Mouse (Mus musculus) embryonic facial prominence, embryonic 12.5 days (tissue): ENCODE data around the gene Meox1. TPM values are rescaled to one million over a fixed set of nuclear protein-coding genes. Genes with fewer than 3 reads are reported as not detected.
A peak's percentile ranks its signal among the peaks of the same experiment; 100 is the strongest.

Experiments used
- ATAC-seq: fragments of 200-750 bp; cut with Nextera tagmentation; 2 replicates; pipeline ENCODE4 v1.8.0; 2017; ENCODE audit not compliant: insufficient number of reproducible peaks, insufficient read depth, low FRiP score, low TSS enrichment
- H3K27ac ChIP-seq: fragments of 300-500 bp; sonication (generic); 2 replicates; pipeline ENCODE4 v1.5.1; 2016; ENCODE audit warnings: mild to moderate bottlenecking
- H3K27me3 ChIP-seq: fragments of 300-500 bp; sonication (generic); 2 replicates; pipeline ENCODE4 v1.6.1; 2016; ENCODE audit warnings: mild to moderate bottlenecking, moderate library complexity
- H3K36me3 ChIP-seq: fragments of 300-500 bp; sonication (generic); 2 replicates; pipeline ENCODE4 v1.6.1; 2016; ENCODE audit warnings: mild to moderate bottlenecking
- H3K4me1 ChIP-seq: fragments of 300-500 bp; sonication (generic); 2 replicates; pipeline ENCODE4 v1.6.1; 2016
- H3K4me2 ChIP-seq: fragments of 300-500 bp; sonication (generic); replicated peaks from 2 replicates; pipeline ENCODE4 v1.6.1; 2016; ENCODE audit warnings: mild to moderate bottlenecking, moderate library complexity
- H3K4me3 ChIP-seq: fragments of 300-500 bp; sonication (generic); 2 replicates; pipeline ENCODE4 v1.5.1; 2016; ENCODE audit warnings: mild to moderate bottlenecking
- H3K9ac ChIP-seq: fragments of 300-500 bp; sonication (generic); 2 replicates; pipeline ENCODE4 v1.6.1; 2016; ENCODE audit warnings: mild to moderate bottlenecking, moderate library complexity
- H3K9me3 ChIP-seq: fragments of 300-500 bp; sonication (generic); 2 replicates; pipeline ENCODE4 v1.6.1; 2016; ENCODE audit warnings: mild to moderate bottlenecking, moderate library complexity
- WGBS: fragments of 180-500 bp; shearing (Covaris S2); methylation state at CpG from one replicate; pipeline ENCODE4 v1.1.7; 2016; 5-methylcytosine and 5-hydroxymethylcytosine counted together
- polyA plus RNA-seq: library from polyadenylated mRNA; unstranded; fragments of >200 nt; fragmentation: Nextera tagmentation; extraction: Ambion mirVana; gene quantifications from 2 replicates; pipeline ENCODE4 v1.2.1, GENCODE M21; 2016

Gene Meox1
- polyA plus RNA-seq, 1 experiment from 2014 or later, result 10.9 TPM

GRCm38 (mm10) chr11:101896546-101897361 is 2.6 kb upstream of the Meox1 start:
- ATAC-seq, result no peak

DNA sequence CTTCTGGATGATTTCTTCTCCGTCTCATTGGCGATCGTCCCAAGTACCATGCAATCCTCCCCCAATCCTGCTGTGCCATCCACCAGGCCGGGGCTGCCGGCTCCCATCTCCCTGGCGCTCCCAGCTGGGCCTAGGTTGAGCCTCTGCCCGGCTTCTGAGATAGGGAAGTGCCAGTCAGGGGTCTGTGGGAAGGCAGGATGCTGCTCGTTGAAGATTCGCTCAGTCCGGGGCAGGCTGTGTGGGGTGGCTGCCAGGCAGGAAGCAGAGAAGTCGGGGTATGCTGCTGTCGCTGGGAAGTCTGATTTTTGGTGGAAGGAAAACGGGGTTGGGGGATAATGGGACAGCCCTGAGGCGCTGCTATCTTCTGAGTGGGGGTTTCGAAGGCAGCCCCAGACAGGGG is 614 bp downstream of the Meox1 start:
- Histone ChIP-seq H3K4me1 (peaks cover 56% of the 10 kb centered on the region), H3K9ac (peak overlapping the region; percentile 45; the same call in 1 of the 2 replicates), H3K27ac (0 out of 2 replicates have a peak overlapping the region, but pooled peaks have one; percentile 65), H3K27me3 (0 out of 2 replicates have a peak, but pooled peaks cover 22% of the 10 kb centered on the region), H3K4me3 (peak overlapping the region; percentile 4; the same call in 1 of the 2 replicates), H3K4me2 (peak overlapping the region; percentile 43), H3K36me3 (no peaks in the 10 kb centered on the region), H3K9me3 (no peaks in the 10 kb centered on the region)
- ATAC-seq, result no peak
- WGBS, result 23% methylated on average over 15 of the region's 15 CpGs

More at GRCm38 (mm10) chr11:101896546-101897361, 2.6 kb upstream of the Meox1 start:
- H3K9me3 ChIP-seq, result no peaks in the 10 kb centered on the region
- no peak overlapping the region for H3K9ac ChIP-seq
- peaks cover 36% of the 10 kb centered on the region for H3K4me1 ChIP-seq
- no peaks in the 10 kb centered on the region for H3K36me3 ChIP-seq
- H3K27ac ChIP-seq, result 0 out of 2 replicates have a peak overlapping the region, but pooled peaks have one; percentile 17
- no peak overlapping the region for H3K4me3 ChIP-seq
- H3K4me2 ChIP-seq, result no peak overlapping the region; the same call in 1 of the 2 replicates
- H3K27me3 ChIP-seq, result 0 out of 2 replicates have a peak, but pooled peaks cover 13% of the 10 kb centered on the region
- 32% methylated on average over 13 of the region's 13 CpGs for WGBS

DNA sequence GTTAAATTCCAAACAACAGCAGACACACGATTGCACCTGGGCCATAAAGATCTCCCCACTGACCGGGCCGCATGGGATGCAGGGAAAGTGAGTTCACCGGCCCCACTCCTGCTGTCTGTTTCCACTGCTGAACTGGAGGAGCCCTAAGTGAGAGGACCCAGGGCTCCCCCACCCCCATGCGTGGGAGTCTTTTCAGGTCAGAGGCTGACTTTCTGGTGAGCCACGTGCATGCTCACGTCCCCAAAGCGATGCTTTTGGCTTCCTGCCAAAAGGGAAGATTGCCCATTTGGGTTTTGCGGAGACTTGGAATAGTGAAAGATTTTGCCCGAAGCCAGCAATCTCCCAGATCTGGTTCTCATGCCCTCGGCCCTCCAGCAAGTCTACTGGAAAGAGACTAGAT is 2.7 kb downstream of the Meox1 start:
- no peaks in the 10 kb centered on the region for H3K9me3 ChIP-seq
- peak overlapping the region; percentile 43 for H3K4me2 ChIP-seq
- H3K27ac ChIP-seq, result 0 out of 2 replicates have a peak overlapping the region, but pooled peaks have one; percentile 9
- H3K4me3 ChIP-seq, result no peak overlapping the region
- 0 out of 2 replicates have a peak, but pooled peaks cover 22% of the 10 kb centered on the region for H3K27me3 ChIP-seq
- ATAC-seq, result no peak
- 22% methylated on average over 11 of the region's 11 CpGs for whole genome bisulfite sequencing
- H3K9ac ChIP-seq, result no peak overlapping the region
- peaks cover 47% of the 10 kb centered on the region for H3K4me1 ChIP-seq
- no peaks in the 10 kb centered on the region for H3K36me3 ChIP-seq

DNA sequence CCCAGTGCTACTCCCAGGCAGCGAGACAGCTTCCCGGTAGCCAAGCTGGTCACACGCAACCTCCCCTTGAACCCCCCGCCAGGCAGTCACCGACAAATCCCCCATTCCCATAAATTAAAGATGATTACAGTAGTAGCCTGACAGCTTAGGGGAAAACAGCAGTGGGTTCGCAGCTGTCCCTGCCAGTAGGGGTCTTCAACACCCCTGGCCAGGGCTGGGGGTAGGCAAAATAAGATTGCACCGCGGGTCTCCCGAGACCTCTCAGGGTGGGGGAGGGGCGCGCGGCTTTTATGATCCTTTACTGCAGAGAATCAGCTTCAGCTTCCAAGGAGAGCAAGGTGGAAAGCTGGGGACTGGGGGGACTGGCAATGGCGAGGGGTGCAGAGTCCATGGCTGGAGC is 4.4 kb downstream of the Meox1 start:
- peaks cover 52% of the 10 kb centered on the region for H3K4me1 ChIP-seq
- no peaks in the 10 kb centered on the region for H3K36me3 ChIP-seq
- H3K27ac ChIP-seq, result 0 out of 2 replicates have a peak overlapping the region, but pooled peaks have one; percentile 13
- 3% methylated on average over 13 of the region's 13 CpGs for WGBS
- H3K9ac ChIP-seq, result peak overlapping the region; percentile 16; the same call in 1 of the 2 replicates
- ATAC-seq, result no peak
- 0 out of 2 replicates have a peak, but pooled peaks cover 22% of the 10 kb centered on the region for H3K27me3 ChIP-seq
- peak overlapping the region; percentile 18; the same call in 1 of the 2 replicates for H3K4me3 ChIP-seq
- H3K4me2 ChIP-seq, result peak overlapping the region; percentile 49
- H3K9me3 ChIP-seq, result no peaks in the 10 kb centered on the region

GRCm38 (mm10) chr11:101888820-101889219 is 5.4 kb downstream of the Meox1 start:
- no peak overlapping the region for H3K9ac ChIP-seq
- 59% methylated on average over 6 of the region's 6 CpGs for WGBS
- H3K27me3 ChIP-seq, result 0 out of 2 replicates have a peak, but pooled peaks cover 22% of the 10 kb centered on the region
- H3K4me2 ChIP-seq, result no peak overlapping the region
- H3K27ac ChIP-seq, result no peak overlapping the region
- H3K9me3 ChIP-seq, result no peaks in the 10 kb centered on the region
- peaks cover 45% of the 10 kb centered on the region for H3K4me1 ChIP-seq
- no peak for ATAC-seq
- no peaks in the 10 kb centered on the region for H3K36me3 ChIP-seq
- no peak overlapping the region for H3K4me3 ChIP-seq

- H3K4me3 ChIP-seq, result no peak overlapping the region
- H3K27ac ChIP-seq, result no peak overlapping the region
- ATAC-seq, result no peak
- no peak overlapping the region for H3K4me2 ChIP-seq
- no peak overlapping the region for H3K9ac ChIP-seq
- 81% methylated on average over 12 of the region's 12 CpGs for WGBS
- 0 out of 2 replicates have a peak, but pooled peaks cover 8% of the 10 kb centered on the region for H3K27me3 ChIP-seq
- H3K9me3 ChIP-seq, result no peaks in the 10 kb centered on the region
- H3K36me3 ChIP-seq, result no peaks in the 10 kb centered on the region
- peaks cover 46% of the 10 kb centered on the region for H3K4me1 ChIP-seq
Measured at GRCm38 (mm10) chr11:101886436-101886835, 7.7 kb downstream of the Meox1 start.

- no peaks in the 10 kb centered on the region for H3K36me3 ChIP-seq
- H3K27ac ChIP-seq, result no peak overlapping the region
- 0 out of 2 replicates have a peak, but pooled peaks cover 8% of the 10 kb centered on the region for H3K27me3 ChIP-seq
- no peaks in the 10 kb centered on the region for H3K9me3 ChIP-seq
- no peak for ATAC-seq
- no peak overlapping the region for H3K4me2 ChIP-seq
- H3K4me3 ChIP-seq, result no peak overlapping the region
- H3K4me1 ChIP-seq, result peaks cover 46% of the 10 kb centered on the region
- WGBS, result 58% methylated on average over 6 of the region's 6 CpGs
- no peak overlapping the region for H3K9ac ChIP-seq
Measured at GRCm38 (mm10) chr11:101885881-101886319, 8.3 kb downstream of the Meox1 start.

GRCm38 (mm10) chr11:101885232-101885631 is 8.9 kb downstream of the Meox1 start:
- H3K4me2 ChIP-seq, result no peak overlapping the region
- ATAC-seq, result no peak
- 0 out of 2 replicates have a peak, but pooled peaks cover 8% of the 10 kb centered on the region for H3K27me3 ChIP-seq
- no peak overlapping the region for H3K4me3 ChIP-seq
- H3K36me3 ChIP-seq, result no peaks in the 10 kb centered on the region
- H3K9ac ChIP-seq, result no peak overlapping the region
- no peaks in the 10 kb centered on the region for H3K9me3 ChIP-seq
- WGBS, result 54% methylated on average over 6 of the region's 6 CpGs
- no peak overlapping the region for H3K27ac ChIP-seq
- peaks cover 48% of the 10 kb centered on the region for H3K4me1 ChIP-seq

DNA sequence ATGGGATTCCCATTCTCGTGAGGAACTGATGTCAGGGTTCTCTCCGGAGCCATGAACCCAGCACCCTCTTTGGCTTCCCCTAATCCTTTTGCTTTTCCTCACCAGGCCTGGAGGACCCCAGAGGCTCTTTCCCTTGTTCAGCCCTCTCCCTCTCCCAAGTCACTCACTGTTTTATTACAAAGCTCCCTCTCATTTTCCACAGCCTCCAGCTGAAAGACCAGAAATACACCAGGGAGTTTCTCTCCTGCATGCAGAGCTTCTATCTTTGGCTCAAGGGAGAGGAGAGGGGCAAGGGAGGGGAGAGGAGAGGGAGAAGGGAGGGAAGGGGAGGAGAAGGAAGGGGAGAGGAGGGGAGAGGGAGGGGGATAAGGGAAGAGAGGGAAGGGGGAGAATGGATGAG is 10.3 kb downstream of the Meox1 start:
- Histone ChIP-seq H3K4me3 (no peak overlapping the region), H3K9me3 (no peaks in the 10 kb centered on the region), H3K9ac (no peak overlapping the region), H3K4me2 (no peak overlapping the region), H3K27me3 (no peaks in the 10 kb centered on the region), H3K36me3 (no peaks in the 10 kb centered on the region), H3K4me1 (peaks cover 46% of the 10 kb centered on the region), H3K27ac (no peak overlapping the region)
- WGBS, result 46% methylated on average over 2 of the region's 2 CpGs
- ATAC-seq, result no peak

- H3K9ac ChIP-seq, result no peak overlapping the region
- no peak for ATAC-seq
- 74% methylated on average over 11 of the region's 11 CpGs for WGBS
- no peak overlapping the region for H3K4me3 ChIP-seq
- no peak overlapping the region for H3K27ac ChIP-seq
- peaks cover 46% of the 10 kb centered on the region for H3K4me1 ChIP-seq
- H3K9me3 ChIP-seq, result no peaks in the 10 kb centered on the region
- no peak overlapping the region for H3K4me2 ChIP-seq
- no peaks in the 10 kb centered on the region for H3K27me3 ChIP-seq
- H3K36me3 ChIP-seq, result no peaks in the 10 kb centered on the region
Measured at GRCm38 (mm10) chr11:101882500-101883290, 11.5 kb downstream of the Meox1 start.

- H3K36me3 ChIP-seq, result no peaks in the 10 kb centered on the region
- H3K4me1 ChIP-seq, result peaks cover 46% of the 10 kb centered on the region
- H3K9ac ChIP-seq, result no peak overlapping the region
- H3K27me3 ChIP-seq, result no peaks in the 10 kb centered on the region
- H3K27ac ChIP-seq, result peak overlapping the region; percentile 30; the same call in 1 of the 2 replicates
- H3K4me3 ChIP-seq, result peak overlapping the region; percentile 7
- no peak; the same call in 1 of the 2 replicates for ATAC-seq
- WGBS, result 5% methylated on average over 24 of the region's 24 CpGs
- no peaks in the 10 kb centered on the region for H3K9me3 ChIP-seq
- H3K4me2 ChIP-seq, result peak overlapping the region; percentile 38
Measured at GRCm38 (mm10) chr11:101881604-101882071, 12.5 kb downstream of the Meox1 start.
